Mouse (Mus musculus) frontal cortex, postnatal 36 days (tissue): ENCODE measurements around the gene Rtp3.

ENCODE experiments used
- DNase-seq, 2 experiments: peaks; one replicate each; pipeline ENCODE4 v3.0.0; 2022; ENCODE audit warnings: low spot score in 2 of 2

The Rtp3 gene

DNA sequence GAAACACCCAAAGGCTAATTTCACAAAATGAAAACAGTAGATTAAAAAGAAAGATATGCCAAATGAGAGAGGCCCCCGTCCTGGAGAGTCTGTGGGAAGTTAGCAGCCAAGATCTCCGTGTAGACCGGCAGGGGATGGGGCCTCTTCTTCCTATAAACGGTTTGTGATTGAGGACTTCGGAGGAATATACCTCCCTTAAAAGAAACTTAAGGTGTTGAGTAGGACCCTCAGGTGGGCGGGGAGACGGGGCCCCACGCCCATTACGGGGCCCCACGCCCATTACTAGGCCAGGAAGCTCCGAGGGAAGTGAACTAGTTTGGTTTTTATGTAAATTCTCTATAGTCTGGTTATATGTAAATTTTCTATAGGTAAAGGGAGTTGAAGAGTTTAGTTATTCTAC lies 44.5 kb downstream of the Rtp3 start, which contains the start of gene Tdgf1:
Gene Tdgf1, minus strand, starts transcription at position 233 of the 400 bp plus-strand sequence.
- DNase-seq = no peak

DNA sequence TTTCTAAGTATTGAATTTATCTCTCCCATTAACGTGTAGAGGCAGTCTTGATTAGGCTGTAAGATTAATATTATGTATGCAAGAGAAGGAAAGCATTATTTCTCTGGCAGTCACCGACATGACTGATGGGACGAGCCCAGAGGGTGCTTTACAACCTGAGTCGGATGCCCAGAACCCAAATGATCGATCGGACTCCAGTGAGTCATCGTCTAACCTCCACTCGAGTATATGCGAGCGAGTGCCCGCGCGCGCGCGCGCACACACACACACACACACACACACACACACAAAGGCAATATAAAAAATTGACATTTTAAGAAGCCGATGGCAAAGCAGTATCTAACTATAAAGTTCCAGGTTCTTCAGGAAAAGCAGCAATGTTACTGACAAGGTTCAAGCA lies 45.0 kb downstream of the Rtp3 start:
- no peak for DNase-seq

DNA sequence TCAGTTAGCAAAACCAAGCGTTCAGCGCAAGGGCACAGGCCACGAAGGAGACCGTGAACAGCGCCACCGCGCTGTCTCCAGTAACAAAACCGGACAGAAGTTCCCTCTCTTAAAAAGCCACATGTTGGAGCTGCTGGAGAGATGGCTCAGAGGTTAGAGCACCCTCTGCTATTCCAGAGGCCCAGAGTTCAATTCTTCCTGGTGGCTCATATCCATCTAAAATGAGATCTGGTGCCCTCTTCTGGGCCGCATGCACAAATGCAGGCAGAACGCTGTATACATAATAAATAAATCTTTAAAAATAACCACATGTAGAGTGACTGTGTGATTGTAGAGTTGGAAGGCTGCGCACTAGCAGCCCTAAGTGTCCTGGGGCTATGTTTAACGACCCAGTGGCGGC lies 46.1 kb downstream of the Rtp3 start:
- DNase-seq = no peak

DNA sequence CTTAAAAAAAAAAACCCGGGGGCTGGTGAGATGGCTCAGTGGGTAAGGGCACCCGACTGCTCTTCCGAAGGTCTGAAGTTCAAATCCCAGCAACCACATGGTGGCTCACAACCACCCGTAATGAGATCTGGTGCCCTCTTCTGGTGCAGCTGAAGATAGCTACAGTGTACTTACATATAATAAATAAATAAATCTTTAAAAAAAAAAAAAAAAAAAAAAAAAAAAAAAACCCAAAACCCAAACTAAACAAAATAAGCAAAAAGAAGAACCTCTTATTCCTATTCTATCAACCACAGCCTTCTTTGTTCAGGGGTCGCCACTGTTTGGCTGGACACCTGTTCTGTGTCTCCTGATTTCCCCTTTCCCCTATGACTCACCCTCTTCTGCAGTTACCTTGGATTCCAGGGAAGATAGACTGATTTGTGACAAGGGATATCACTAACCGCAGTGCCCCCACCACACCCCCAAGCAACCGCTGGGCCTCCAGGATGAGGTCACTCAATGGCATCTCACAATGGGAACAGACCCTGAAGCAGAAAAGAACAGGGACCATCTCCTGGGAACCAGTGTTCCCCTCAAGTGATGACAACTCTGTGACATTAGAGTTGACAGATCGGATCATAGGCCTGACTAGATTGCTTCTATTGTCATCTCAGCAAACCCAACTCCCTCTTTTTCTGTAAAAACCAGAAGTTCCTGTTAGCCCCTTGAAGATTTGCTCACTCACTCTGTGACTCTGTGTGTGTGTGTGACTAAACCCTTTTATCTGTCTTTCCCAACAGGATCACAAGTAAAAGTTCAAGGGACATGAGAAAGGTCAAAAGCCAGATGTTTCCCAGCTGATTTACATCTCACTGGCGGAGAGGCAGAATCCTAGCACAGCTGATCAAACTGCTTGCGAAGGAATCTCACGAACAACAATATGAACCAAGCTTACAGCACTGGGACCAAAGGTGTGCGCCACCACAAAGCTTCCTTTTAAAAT lies 52.6 kb downstream of the Rtp3 start:
- no peak for DNase-seq

DNA sequence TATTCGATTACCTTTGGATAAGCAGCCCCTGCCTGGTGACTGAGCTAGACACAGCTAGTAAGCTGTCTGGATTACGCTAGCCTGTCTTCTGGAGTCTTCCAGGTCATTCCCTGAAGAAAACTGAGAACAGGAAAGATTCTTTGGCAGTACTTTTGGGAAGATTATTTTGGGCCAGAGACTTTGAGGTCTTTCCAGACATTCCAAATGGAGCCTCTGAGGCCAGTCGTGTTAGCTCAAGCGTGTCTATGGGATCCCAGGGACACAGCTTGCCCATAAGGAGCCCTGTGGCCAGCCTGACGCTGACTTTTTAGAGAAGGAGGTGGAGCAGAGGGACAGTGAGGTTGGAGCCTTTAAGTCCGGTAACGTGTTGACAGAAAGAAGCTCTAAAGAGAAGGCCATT lies 54.4 kb downstream of the Rtp3 start:
- DNase-seq = no peak
